Mouse (Mus musculus) adrenal gland, adult (tissue): ENCODE measurements around the gene Zdhhc19.

ENCODE experiments used
- DNase-seq, 2 experiments: peaks; one replicate each; pipeline ENCODE4 v3.0.0; 2022 to 2023; ENCODE audit warnings: low spot score in 1 of 2; ENCODE audit not compliant: inconsistent age in 2 of 2

Gene Zdhhc19

DNA sequence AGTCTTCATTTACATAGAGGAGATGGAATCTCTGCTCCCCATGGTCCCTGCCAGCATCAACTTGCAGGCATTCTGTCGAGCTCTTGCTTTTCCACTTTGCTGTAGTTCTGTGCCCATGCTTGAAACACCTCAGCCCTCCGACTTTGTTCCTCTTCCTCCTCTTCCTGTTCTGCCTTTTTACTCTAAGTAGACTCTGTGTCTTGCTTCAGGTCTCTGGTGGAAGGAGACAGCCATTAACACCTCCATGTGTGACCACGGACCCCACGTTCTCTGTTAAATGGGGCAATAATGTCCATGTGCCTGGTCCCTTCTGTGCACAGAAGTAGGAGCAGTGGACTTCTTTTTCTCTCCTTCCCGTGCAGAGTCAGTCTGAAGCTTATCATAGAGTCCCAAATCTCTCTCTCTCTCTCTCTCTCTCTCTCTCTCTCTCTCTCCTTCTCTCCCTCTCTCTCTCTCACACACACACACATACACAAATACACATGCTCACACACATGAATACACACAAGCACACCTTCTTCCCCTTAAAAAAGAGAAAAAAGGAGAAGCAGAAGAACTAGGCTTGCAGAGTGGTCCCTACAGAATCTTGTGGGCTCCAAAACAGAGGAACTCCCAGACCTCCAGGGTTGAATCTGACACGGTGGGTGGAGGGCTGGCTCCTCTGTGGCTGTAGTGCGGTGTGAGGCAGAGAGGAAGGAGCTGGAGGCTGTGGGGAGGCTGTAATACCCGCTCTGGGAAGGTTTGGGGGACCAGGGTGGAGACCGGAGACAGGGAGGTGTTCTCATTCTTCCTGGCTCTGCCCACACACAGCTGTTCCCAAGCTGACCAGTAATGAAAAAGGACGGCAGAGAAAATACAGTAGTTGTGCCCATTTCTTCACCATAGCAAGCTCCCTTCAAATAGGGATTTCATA lies 51.3 kb downstream of the Zdhhc19 start:
- no peak for DNase-seq

DNA sequence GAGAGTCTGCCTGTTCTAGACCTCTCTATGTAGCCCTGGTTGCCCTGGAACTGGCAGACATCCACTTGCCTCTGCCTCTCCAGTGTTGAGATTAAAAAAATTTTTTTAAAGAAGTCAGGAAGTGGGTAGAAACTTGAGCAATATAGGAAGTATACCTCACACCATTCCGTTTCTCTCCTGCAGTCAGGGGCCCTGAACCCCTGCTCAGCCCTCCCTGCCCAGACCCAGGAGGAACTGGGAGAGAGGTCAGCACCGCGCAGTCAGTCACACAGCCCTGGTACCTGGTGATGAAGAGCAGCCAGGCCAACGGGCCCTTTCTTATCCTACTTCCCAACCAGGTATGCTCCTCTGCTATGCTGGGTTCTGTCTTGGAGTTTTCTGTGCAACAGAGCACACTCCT lies 54.0 kb downstream of the Zdhhc19 start:
- no peak for DNase-seq

DNA sequence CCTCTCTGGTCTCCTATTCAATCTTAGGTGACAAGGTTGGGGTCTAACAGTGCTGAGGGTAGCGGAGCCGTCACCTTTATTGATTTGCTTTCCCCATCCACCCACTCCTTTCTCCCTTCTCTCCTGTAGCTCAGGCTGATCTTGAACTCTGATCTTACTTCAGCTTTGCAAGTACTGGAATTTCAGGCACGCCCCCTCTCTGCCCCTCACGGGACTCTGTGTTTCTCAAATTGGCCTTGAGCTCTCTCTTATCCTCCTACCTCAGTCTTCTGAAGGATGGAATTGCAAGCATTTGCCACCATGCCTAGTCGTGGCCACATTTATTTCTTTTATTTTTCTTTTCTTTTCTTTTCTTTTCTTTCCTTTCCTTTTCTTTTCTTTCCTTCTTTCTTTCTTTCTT lies 54.4 kb downstream of the Zdhhc19 start:
- no peak for DNase-seq

DNA sequence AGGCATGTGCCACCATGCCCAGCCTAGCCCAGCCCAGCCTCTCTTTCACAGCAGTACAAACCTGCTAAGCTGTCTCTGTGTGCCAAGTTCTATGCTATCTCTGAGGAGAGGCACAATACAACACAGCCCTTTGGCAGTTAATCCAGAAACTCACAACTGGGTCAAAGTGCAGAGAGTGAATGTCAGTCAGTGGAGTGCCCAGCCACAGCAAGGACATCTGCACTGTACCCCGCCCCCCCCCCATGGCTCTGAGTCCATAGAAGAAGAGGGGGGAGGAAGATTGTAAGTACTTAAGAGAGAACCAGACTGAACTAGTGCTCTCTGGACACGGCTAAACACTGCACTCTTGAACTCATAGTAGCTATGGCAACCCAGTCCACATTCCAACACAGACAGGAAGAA lies 55.3 kb downstream of the Zdhhc19 start:
- peak in 1 of 2 experiments; percentile 57 for DNase-seq

DNA sequence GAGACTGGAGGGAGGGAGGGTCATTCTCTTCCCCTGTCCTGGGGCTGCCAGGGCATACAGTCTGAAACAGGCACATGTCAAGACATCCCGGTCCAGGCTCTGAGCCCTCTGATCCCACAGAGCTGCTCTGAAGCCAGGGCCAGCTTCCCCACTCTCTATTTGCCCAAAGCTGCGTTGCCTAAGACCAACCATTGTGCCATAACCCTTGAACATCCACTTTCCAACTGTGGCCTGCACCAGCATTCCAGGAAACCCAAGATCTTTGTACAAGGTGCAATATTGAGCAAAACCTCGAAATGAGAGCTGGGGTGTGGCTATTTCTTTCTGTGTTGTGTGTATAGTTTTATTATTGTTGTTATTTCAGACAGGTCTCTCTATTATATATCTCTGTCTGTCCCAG lies 59.5 kb downstream of the Zdhhc19 start:
- DNase-seq = no peak

DNA sequence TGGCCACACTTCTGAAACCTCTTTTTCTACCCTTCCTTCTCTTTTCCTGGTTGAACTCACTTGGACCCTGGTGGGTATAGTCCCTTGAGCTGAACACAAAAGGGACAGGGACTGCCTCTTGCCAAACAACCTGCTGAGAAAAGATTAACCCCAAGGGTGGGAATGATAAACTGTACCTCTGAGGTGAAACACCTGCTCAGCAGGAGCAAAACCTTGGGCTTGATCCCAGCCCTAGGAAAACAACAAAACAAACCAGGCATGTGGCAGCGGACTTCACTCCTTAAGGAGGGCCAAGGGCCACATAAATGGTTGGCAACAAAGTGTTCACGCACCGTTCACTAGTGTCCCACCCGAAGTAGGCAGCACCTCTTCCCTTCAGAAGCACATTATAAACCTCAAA lies 63.4 kb downstream of the Zdhhc19 start:
- DNase-seq = no peak

DNA sequence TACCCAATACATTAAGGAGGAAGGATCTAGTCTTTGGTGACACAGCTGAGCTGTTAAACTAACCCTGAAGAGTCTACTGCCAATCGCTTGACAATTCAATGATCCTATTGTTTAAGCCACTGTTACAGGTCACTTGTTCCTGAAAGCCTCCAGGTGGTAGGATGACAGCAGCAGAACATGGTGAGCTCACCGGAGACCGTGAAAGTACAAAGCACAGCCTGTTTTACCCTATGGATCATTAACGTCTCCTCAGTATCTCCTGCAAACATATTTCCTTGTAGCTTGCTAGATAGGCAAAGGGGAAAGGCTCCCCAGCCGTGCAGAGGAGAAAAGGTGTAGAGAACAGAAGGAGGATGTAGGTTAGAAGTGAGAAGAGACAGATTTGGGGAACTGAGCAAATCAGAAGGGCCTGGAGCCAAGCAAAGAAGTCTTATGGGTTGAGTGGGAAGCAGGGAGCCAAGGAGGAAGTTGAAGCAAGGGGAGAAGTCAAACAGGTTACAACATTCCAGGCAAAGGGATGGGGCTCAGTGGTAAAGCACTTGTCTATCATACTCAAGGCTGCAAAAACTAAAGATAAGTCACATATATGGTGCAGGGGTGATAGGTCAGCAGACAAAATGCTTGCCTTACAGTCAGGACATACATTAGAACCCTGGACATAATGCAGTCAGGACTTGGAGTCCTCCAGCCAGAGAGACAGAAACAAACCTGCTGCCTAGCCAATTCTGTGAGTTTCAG lies 67.2 kb downstream of the Zdhhc19 start:
- DNase-seq = no peak

DNA sequence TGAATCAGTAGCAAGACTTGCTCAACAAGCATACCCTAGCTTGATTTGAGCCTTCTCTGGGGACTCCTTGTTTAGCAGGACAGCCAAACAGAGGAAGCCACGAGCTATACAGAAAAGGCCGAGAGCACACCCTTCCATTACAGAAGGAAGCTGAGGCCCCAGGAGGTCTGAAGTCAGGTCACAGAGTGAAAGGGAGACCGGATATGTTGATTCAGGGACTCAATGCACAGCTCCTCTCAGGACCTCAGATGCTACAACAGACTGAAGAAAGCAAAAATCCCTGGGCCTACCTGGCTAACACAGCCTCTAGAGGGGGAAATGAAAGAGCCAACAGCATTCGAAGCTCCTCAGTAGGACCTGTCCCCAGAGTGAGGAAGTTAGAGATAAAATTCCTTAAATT lies 71.2 kb downstream of the Zdhhc19 start:
- no peak for DNase-seq

DNA sequence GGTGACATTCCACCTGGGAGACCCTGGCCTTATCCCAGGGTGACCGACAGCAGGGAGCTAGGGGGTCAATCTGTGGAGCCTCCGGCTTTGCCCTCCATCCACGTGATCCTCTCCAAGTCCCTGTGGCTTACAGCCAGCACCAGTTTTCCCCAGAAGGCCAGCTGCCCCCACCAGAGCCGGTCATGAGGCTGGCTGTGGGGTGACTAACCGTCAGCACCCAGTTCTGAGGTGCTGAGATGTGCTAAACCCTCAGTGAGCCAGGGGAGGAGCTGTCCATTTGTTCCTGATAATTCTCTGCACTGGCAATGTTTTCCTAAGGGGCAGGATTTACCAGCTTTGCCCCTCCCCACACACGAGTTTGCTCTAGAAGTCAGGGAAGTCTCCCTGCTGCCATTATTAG lies 72.3 kb downstream of the Zdhhc19 start:
- DNase-seq = no peak

DNA sequence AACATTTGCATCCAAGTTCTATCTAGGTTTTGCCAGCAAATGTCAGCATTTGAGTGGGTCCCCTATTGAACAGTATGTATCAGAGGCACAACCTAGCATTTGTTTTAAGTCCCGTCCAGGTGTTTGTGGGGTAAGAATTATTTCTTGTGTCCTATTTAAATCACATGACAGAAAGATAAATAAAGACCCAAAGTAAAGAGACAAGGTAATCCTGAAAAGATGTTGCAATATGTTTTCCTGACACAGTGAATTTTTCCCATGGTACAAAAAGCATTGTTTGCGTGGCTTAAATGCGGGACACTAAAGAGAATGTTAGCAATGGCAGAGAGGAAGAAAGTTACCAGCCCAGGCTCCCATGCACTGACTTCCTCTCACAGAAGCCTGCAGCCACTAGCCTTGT lies 74.0 kb downstream of the Zdhhc19 start:
- DNase-seq = no peak

DNA sequence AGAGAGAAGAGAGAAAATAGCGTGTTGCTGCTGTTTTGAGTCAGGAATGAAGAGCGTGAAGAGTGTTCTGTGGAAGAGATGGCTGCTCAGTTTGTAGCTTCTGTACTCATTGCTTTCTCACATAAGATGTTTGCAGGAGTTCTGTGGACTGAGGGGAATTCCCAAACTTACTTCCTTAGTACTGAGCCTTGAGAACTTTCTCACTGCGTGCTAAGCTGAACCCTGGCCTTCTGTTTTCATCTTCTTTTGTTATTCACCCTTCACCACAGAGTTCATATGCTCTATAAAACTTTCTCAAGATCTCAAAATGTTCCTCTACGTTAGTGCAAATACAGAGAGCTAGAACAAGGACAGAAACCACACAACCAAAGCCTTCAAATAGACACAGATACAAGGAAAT lies 76.5 kb downstream of the Zdhhc19 start:
- peak in 1 of 2 experiments; percentile 74 for DNase-seq

DNA sequence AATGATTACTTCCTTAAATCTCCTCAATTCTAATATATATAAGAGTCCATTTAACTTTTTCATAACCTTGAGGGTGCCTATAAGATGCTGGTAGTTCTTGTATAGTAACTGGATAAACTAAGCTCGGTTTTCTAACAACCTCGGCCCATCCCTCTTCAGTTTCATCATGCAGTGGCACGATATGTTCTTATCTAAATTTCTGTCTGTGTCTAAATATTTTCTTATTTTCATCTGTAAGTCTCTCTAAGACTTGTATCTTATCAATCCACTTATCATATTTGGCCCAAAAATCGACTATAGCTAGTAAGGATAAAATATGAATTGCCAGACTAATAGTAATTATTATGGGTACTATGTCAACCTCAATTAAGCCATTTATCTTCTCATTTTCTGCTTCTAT lies 90.4 kb downstream of the Zdhhc19 start:
- DNase-seq = no peak

DNA sequence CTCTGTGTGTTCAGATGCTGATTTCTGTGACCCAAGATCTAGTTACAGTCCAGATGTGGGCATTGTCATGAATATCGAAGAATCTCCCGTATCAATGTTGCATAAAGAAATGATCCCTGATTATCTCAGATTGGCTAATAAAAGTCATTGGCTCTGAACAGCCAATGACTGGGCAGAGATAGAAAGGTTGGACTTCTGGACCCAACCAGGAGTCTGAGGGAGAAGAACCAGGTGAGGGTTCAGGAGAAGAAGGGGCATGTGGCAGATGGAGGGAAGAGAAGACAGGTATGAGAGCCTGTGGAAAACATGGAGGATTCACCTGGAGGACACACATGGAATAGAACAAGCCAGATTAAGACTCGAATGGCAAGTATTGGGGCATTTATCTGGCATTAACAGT lies 92.5 kb downstream of the Zdhhc19 start:
- no peak for DNase-seq

DNA sequence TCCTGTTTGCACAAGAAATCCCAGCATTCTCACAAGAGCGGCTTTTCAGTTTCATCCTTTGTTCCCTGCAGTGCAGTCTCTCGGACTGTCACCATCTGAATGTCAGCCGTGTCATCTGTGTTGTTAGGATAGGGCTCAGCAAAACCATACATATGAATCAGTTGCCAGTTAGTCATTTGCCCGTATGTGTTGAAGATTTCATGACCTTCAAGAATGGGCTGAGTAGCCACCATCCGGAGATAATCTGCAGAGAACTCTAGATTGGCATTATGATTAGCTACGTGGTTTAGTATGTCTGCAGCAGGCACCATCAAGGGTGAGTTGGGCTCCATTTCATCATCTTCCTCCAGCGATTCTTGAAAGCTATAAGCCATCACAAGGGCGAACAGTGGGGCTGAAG lies 95.5 kb downstream of the Zdhhc19 start:
- no peak for DNase-seq

DNA sequence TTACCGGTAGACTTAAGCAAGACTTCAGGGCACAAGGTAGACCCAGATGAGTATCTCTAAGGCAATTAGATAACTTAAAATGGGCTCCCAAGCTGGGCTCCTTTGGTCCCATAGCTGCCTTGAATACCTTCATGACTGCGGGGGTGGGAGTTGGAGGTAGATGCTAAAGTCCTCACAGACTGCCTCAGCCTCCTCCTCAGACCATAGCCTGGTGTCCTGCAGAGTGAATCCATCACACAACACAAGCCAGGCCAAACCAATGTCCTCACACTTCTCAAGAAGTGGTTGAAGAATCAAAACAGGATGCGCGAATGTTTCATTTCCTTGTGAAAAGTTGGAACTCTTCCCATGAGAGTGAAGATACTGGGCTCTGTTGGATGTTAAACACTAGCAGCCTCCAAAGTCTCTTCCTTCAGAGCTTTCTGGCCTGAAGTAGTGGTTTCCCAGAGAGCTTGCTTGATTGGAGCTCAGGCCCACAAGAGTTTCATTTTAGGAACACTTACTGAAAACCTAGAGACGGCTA lies 97.3 kb downstream of the Zdhhc19 start:
- DNase-seq = no peak

DNA sequence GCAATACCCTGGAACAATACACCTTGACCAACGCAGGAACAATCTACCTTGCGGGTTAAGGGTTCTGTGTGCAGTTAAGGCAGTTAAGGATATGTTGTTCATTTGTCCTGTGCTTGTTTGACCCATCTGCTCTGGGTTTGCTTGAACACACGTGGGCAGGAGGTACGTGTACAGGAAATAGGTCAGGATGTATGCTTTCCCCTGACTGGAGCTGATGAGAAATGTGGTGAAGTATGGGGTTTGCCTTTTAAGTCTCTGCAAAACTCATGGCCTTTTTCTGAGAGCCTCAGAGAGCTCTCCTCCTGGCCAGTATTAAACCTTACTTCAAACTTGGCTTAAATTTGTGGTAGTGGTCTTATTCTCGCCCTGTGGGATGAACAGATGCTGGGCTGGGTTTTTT lies 97.9 kb downstream of the Zdhhc19 start:
- no peak for DNase-seq

DNA sequence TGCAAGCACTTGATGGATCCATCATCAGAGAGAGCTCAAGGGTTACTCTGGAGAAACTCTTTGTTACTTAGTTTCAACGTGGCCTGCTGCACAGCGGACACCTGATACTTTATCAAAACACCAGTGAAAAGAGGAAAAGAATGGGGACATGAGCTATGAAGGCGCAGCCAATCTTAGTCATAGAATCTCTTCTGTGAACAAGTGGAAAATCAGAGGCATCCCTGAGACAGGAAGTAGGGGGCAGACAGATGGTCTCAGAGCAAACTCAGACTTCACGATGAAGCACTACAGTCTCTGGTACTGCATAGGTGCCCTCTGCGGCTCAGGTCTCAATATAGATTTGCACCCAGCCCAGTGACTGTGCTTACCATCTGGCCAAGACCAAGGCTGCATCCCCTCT lies 98.6 kb downstream of the Zdhhc19 start:
- no peak for DNase-seq

DNA sequence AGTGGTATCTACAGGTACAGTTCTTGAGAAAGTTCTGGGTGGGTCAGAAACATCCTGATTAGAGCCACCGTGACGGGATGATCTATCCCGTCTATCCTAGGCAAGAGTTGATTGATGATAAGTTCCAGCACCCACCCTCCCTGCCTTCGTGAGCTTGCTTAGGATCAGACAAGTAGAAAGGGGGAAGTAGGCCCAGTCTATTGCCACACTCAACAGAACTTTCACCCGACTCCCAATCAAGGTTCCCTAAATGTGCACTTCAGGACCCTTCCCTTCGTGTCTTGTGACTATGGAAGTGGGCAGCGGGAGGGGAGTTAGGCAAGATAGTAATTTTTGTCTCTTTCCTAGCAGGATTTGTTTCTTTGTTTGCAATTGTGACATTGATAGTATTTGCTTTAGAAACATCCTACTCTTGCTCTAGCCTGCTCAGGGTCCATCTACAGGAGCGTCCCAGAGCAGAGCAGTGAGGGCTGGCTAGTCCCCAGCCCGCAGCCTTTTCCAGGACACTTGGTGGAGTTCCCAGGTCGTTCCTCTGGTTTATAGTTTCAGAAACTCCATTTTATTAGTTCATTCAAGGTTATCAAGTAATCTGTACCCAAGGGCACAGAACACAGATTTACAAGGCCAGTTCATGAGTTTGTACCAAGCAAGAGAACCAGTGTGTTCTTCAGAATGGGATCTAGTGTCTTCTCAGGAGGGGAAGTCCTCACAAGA lies 99.2 kb downstream of the Zdhhc19 start:
- DNase-seq = peak; percentile 59 to 76

DNA sequence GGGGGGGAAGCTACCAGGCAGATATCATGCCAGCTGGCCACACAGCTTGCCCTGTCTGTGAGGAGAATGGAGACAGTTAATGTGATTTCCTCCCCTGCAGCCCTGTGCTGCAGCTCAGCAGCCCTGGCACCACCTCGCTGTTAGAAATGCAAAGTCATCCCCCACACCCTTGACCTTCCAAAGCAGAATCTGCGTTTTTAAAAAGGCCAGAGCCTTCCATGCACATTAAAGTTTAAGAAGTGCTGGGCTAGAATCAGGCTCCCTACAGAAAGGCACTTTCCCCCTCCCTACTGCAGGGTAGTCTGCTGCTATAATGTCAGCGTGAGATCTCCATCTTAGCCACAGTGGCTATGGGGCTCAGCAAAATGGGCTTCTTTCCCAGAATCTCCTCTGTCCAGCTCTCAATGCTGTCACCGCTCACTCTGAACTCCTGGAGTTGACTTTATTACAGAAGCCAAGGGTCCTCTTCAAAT lies 101.9 kb downstream of the Zdhhc19 start:
- peak; percentile 72 to 89 for DNase-seq

DNA sequence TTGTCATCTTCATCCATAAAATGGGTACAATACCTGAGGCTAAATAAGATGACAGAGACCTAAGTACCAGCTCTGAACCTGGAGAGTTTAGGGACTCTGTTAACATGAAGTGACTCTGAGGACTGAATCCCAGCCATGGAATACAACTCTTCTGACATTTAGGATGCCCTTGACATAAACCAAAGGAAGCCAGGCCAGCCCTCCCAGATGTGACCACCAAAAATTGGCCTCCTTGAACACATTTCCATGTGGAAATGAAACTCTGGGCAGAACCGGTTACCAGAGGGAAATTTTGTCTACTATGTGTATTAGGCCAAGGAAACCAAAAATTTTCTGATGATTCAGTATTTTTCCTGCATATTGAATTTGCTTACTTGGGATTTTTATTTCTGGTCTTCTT lies 103.1 kb downstream of the Zdhhc19 start:
- peak in 1 of 2 experiments; percentile 70 for DNase-seq

DNA sequence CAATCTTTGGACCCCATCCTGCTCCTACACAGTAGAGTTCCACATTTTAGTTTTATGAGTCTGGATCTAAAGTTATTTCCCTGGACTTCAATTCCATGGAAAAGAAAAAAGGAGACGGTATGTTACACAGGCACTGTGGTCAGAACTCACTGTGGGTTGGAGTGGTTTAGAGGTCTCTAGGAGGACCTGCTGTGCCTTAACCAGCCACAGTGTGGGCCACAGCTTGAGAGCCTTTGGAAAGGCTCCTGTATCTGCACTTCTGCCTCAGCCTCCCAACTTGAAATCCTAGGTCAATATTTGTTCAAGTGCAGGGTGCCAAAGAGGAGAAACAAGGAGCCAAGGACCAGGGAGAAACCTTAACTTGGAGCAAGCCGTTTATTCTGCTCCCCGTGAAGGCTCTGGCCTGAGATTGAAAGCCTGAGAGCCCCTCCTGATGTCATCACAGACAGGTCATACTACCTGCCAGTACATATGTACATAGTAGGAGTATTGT lies 106.2 kb downstream of the Zdhhc19 start:
- no peak for DNase-seq
